10 mouse cellular contexts compared by ENCODE assay signal in the genomic region with DNA sequence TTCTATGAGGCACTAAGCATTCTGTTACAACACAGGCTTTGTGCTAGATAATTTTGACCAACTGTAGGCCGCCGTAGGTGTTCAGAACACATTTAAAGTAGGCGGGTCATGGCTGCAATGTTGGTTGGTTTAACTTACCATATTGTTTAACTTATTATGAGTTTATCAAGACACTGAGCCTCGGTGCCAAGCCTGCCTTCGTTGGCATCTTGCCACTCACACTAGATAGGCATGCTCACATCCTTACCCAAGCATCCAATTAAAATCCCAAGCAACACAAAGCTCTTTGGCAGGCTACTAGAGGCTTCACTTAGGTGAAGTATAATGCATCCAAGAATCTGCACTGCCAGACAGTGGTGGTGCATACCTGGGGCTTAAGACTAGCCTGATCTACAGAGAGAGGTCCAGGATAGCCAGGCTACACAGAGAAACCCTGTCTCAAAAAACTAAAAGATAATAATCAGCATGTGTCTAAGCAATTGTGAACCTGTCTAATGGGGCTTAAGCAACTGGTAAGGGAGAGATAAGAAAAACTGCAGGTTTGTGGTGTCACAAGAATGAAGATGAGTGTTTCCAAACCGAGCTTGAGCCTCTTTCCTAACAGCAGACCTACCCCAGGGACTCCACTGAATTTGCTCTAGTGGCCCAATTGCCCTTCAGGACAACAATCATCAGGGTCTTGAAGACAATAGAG. TPM values are rescaled to one million over a fixed set of nuclear protein-coding genes. Genes with fewer than 3 reads are reported as not detected.
DNase-seq lines count a peak whose midpoint lies in the region; ATAC-seq and TF ChIP-seq lines count a peak whose summit lies in the region.
"Had no signal": no experiment of that assay in that cellular context is flagged by ENCODE, and none has a peak within 500 bp of the region (broad histone marks: within the 10 kb centered on the region; RNA-seq: fewer than 3 reads in every experiment).

No protein-coding gene starts in this region.

- no peak for ATAC-seq in heart, embryonic 13.5 days (ENCODE audit: extremely low read depth, insufficient number of reproducible peaks, low FRiP score, low TSS enrichment)
- ATAC-seq in forebrain, embryonic 12.5 days (ENCODE audit: low FRiP score) = peak; percentile 34; the same call in 1 of the 2 replicates
- ATAC-seq in megakaryocyte, adult 5-6 weeks (ENCODE audit: poor library complexity, severe bottlenecking) = peak; percentile 49

- H3K9me3 ChIP-seq in heart, embryonic 13.5 days = no peaks in the 10 kb centered on the region
- no peaks in the 10 kb centered on the region for H3K9me3 ChIP-seq in forebrain, embryonic 12.5 days
- no peaks in the 10 kb centered on the region for H3K9me3 ChIP-seq in limb, embryonic 10.5 days (replicated peaks)
- H3K9me3 ChIP-seq: intestine, embryonic 15.5 days; lung, embryonic 15.5 days had no signal

- no peak for TF ChIP-seq POLR2A in thymus, adult 2 months (IDR thresholded peaks at IDR 0.05; ENCODE audit: control insufficient read depth, extremely low read depth, insufficient read depth, low read length, poor library complexity)

- no peak for DNase-seq in heart, postnatal 25 days (ENCODE audit: low spot score)
- peak; percentile 63 for DNase-seq in 416B (ENCODE audit: low read depth)
- DNase-seq in adrenal gland, postnatal 36 days = no peak
- DNase-seq in thymus, adult 2 months = no peak
- no peak for DNase-seq in limb, embryonic 10.5 days (ENCODE audit: low spot score)

- peak overlapping the region; percentile 57 for H3K4me2 ChIP-seq in heart, embryonic 13.5 days
- peak overlapping the region; percentile 42 for H3K4me2 ChIP-seq in forebrain, embryonic 12.5 days

- H3K27ac ChIP-seq in heart, embryonic 13.5 days (replicated peaks) = no peak overlapping the region; the same call in 1 of the 2 replicates
- peak overlapping the region; percentile 75 for H3K27ac ChIP-seq in forebrain, embryonic 12.5 days
- H3K27ac ChIP-seq in thymus, adult 2 months (ENCODE audit: control insufficient read depth, insufficient read depth, low read length) = no peak overlapping the region
- H3K27ac ChIP-seq in limb, embryonic 10.5 days = no peak overlapping the region
- H3K27ac ChIP-seq: intestine, embryonic 15.5 days; lung, embryonic 15.5 days had no signal

- H3K9ac ChIP-seq in heart, embryonic 13.5 days = no peak overlapping the region
- H3K9ac ChIP-seq in forebrain, embryonic 12.5 days = 0 out of 2 replicates have a peak overlapping the region, but pooled peaks have one; percentile 9
- H3K9ac ChIP-seq: intestine, embryonic 15.5 days; lung, embryonic 15.5 days had no signal

- intact Hi-C loops in heart, postnatal 25 days (cut with DNase I) = no loop called here

- H3K4me1 ChIP-seq in heart, embryonic 13.5 days = peaks cover 15% of the 10 kb centered on the region
- H3K4me1 ChIP-seq in forebrain, embryonic 12.5 days = peaks cover 100% of the 10 kb centered on the region
- no peaks in the 10 kb centered on the region for H3K4me1 ChIP-seq in thymus, adult 2 months (replicated peaks; ENCODE audit: control insufficient read depth, insufficient read depth, low read length)
- peaks cover 6% of the 10 kb centered on the region; the same call in 1 of the 2 replicates for H3K4me1 ChIP-seq in limb, embryonic 10.5 days

- H3K36me3 ChIP-seq in heart, embryonic 13.5 days = no peaks in the 10 kb centered on the region
- H3K36me3 ChIP-seq in forebrain, embryonic 12.5 days (replicated peaks) = peaks cover 10% of the 10 kb centered on the region
- no peaks in the 10 kb centered on the region for H3K36me3 ChIP-seq in thymus, adult 2 months (ENCODE audit: control insufficient read depth, insufficient read depth, low read length)
- no peaks in the 10 kb centered on the region for H3K36me3 ChIP-seq in limb, embryonic 10.5 days
- H3K36me3 ChIP-seq: intestine, embryonic 15.5 days; lung, embryonic 15.5 days had no signal

- no peaks in the 10 kb centered on the region for H3K27me3 ChIP-seq in heart, embryonic 13.5 days (replicated peaks)
- no peaks in the 10 kb centered on the region for H3K27me3 ChIP-seq in forebrain, embryonic 12.5 days
- H3K27me3 ChIP-seq in thymus, adult 2 months (ENCODE audit: control insufficient read depth, insufficient read depth, low read length) = no peaks in the 10 kb centered on the region
- no peaks in the 10 kb centered on the region for H3K27me3 ChIP-seq in limb, embryonic 10.5 days (ENCODE audit: low read depth, poor library complexity, severe bottlenecking)
- H3K27me3 ChIP-seq: intestine, embryonic 15.5 days; lung, embryonic 15.5 days had no signal

- TF ChIP-seq CTCF in thymus, adult 2 months (IDR thresholded peaks at IDR 0.05; ENCODE audit: borderline replicate concordance, control insufficient read depth, extremely low read depth, insufficient read depth, low read length, poor library complexity) = no peak

- peak overlapping the region; percentile 29; the same call in 1 of the 2 replicates for H3K4me3 ChIP-seq in heart, embryonic 13.5 days
- no peak overlapping the region for H3K4me3 ChIP-seq in forebrain, embryonic 12.5 days (replicated peaks)
- H3K4me3 ChIP-seq in thymus, adult 2 months (ENCODE audit: control insufficient read depth, insufficient read depth, low read length) = no peak overlapping the region
- H3K4me3 ChIP-seq in limb, embryonic 10.5 days = no peak overlapping the region
- H3K4me3 ChIP-seq: intestine, embryonic 15.5 days; lung, embryonic 15.5 days had no signal

- WGBS in heart, embryonic 13.5 days = 73% methylated on average over 6 of the region's 6 CpGs
- 65% methylated on average over 6 of the region's 6 CpGs for WGBS in forebrain, embryonic 12.5 days
- 95% methylated on average over 6 of the region's 6 CpGs for WGBS in thymus, adult 2 months
- 95% methylated on average over 6 of the region's 6 CpGs for WGBS in limb, embryonic 10.5 days

RNA-seq across cellular contexts. Expression of a gene that starts 17.6 kb away (rescaled TPM):
- polyA plus RNA-seq in heart, embryonic 13.5 days (2015; fragmentation: Nextera tagmentation; extraction: Ambion mirVana) = 0.60 and 1.0 TPM in 2 replicates
- total RNA-seq in heart, postnatal 25 days (2021) = 1 to 10 TPM; 1.2 TPM
- polyA plus RNA-seq in forebrain, embryonic 12.5 days (2016; fragmentation: Nextera tagmentation; extraction: Ambion mirVana) = 36.6 and 39.9 TPM in 2 replicates
- 3.5 and 6.1 TPM in 2 replicates for total RNA-seq in megakaryocyte, adult 5-6 weeks (2015)
- total RNA-seq in megakaryocyte, adult 5-6 weeks (2017) = 2.7 and 2.8 TPM in 2 replicates
- total RNA-seq in adrenal gland, postnatal 36 days (2021) = 10 to 100 TPM; 17.1 to 26.3 TPM
- 3.7 and 3.8 TPM in 2 replicates for polyA plus RNA-seq in thymus, adult 2 months (2012; rRNA removed)
- 2.1 and 3.8 TPM in 2 replicates for polyA plus RNA-seq in limb, embryonic 10.5 days (2016; fragmentation: Nextera tagmentation; extraction: Ambion mirVana)
